Mouse (Mus musculus): Measurements from ENCODE around the gene Pdilt. TPM values are rescaled to one million over a fixed set of nuclear protein-coding genes. Genes with fewer than 3 reads are reported as not detected.

Gene Pdilt
- polyA plus RNA-seq, 1 experiment from 2014 or later, result not detected

DNA sequence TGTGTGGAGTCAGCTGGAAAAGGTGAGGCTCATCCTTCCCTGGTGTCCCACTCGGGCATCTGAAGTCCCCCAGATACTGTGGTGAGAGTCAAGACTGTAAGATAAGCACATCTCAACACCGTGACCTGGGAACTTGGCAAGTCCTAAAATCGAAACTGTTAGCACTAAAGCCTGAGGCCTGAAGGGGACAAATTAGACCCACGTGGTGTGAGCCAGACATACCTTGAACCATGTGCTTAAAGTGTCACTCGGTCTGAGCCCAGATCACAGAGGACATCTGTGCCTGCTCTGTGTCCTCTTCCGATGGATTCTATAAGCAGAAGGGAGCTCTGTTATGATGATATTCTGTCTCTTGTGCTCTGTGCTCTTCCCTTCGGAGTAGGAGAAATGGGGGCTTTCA lies 5.3 kb upstream of the Pdilt start:
- no peaks in the 10 kb centered on the region for H3K27me3 ChIP-seq
- H3K4me3 ChIP-seq (replicated peaks), result no peak overlapping the region
- no peaks in the 10 kb centered on the region for H3K36me3 ChIP-seq
- no peak overlapping the region for H3K9ac ChIP-seq
- WGBS, result 62% methylated on average over 7 of the region's 7 CpGs
- no peaks in the 10 kb centered on the region for H3K9me3 ChIP-seq (replicated peaks)
- ATAC-seq (ENCODE audit: insufficient number of reproducible peaks, low FRiP score, low TSS enrichment, low read depth), result no peak
- no peaks in the 10 kb centered on the region for H3K4me1 ChIP-seq
- no peak overlapping the region for H3K27ac ChIP-seq (replicated peaks)
- no peak overlapping the region for H3K4me2 ChIP-seq (replicated peaks)

DNA sequence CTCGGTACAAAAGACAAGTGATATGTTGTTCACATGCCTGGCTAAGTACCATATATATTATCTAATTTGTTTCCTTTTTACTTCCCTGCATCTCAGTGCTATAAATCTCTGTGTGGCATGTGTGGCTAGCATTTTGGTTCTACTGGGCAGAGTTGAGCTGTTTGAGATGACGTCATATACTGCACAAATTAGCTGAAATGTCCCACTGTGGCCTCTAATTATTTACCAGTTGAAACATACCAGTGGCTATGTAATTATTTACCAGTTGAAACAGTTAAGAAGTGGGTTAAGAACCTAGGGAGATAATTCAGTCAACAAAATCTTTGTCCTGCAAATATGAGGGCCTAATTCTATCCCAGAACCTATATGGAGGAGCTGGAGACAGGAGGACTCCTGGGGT lies 4.3 kb upstream of the Pdilt start:
- no peak for ATAC-seq (ENCODE audit: insufficient number of reproducible peaks, low FRiP score, low TSS enrichment, low read depth)
- Histone ChIP-seq H3K27ac (replicated peaks) (no peak overlapping the region), H3K4me3 (replicated peaks) (no peak overlapping the region), H3K4me2 (replicated peaks) (no peak overlapping the region), H3K4me1 (no peaks in the 10 kb centered on the region), H3K36me3 (no peaks in the 10 kb centered on the region), H3K9me3 (replicated peaks) (no peaks in the 10 kb centered on the region), H3K9ac (no peak overlapping the region), H3K27me3 (no peaks in the 10 kb centered on the region)
- 60% methylated on average over 2 of the region's 2 CpGs for WGBS

DNA sequence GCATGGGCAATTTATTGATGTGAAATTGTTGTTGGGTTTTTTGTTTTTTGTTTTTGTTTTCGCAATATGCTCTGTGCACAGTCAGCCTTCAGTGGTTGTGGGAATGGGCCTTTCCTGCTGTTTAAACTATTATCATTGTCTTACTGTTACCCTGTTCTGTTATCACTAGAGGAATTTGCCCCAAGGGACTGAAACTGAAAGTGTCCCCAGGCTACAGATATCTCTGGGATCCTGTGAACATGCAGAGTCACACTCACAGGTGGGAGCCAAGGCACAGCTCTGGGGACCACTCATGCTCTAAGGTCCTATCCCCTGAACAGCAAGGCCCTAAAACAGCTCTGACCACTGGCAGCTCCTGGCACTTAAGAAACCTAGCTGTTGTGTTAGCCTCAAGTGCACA lies 3.8 kb upstream of the Pdilt start:
- Histone ChIP-seq H3K4me2 (replicated peaks) (no peak overlapping the region), H3K27me3 (no peaks in the 10 kb centered on the region), H3K4me1 (no peaks in the 10 kb centered on the region), H3K27ac (replicated peaks) (no peak overlapping the region), H3K9ac (no peak overlapping the region), H3K4me3 (replicated peaks) (no peak overlapping the region), H3K9me3 (replicated peaks) (no peaks in the 10 kb centered on the region), H3K36me3 (no peaks in the 10 kb centered on the region)
- no peak for ATAC-seq (ENCODE audit: insufficient number of reproducible peaks, low FRiP score, low TSS enrichment, low read depth)
- WGBS, result 90% methylated on average over 1 of the region's 1 CpGs

DNA sequence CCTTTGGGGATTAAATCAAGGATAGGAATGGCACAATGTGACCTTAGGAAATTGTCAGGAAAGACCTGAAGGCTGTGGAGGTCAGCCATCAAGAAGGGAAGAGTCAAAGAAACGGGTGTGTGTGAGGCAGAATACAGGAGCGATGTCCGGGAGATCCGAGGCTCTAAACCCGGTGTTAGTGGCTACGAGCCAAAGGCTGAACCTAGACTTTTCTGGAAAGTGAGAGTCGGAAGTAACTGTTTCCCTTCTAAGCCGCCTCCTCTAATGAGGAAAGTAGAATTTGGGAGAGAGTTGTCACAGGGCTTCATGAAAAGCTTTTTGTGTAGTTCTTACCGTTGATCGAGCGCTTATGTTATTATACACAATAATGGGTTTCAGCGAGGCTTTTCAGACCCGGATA lies 3.2 kb upstream of the Pdilt start:
- Histone ChIP-seq H3K36me3 (no peaks in the 10 kb centered on the region), H3K27me3 (no peaks in the 10 kb centered on the region), H3K4me2 (replicated peaks) (no peak overlapping the region), H3K27ac (replicated peaks) (no peak overlapping the region), H3K4me1 (no peaks in the 10 kb centered on the region), H3K9me3 (replicated peaks) (no peaks in the 10 kb centered on the region), H3K9ac (no peak overlapping the region), H3K4me3 (replicated peaks) (no peak overlapping the region)
- 71% methylated on average over 13 of the region's 13 CpGs for WGBS
- no peak for ATAC-seq (ENCODE audit: insufficient number of reproducible peaks, low FRiP score, low TSS enrichment, low read depth)

DNA sequence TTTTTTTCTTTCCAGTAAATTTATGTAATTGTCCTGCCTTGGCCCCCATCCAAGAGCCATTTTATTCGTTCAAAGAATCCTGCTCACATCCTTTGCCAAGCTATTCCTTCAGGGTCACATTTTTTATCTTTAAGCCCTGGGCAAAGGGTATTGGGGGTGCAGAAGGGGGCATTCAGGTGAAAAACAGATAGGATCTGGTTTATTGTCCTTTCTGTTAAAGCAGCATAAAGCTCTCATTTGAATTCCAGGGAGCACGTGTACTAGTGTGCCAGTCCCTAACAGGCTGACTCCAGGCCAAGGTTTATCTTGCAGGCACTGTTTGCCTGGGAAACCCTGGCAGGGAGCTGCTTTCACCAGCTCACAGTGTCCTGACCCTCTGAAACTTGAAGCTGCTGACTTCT lies 2.6 kb upstream of the Pdilt start:
- no peak overlapping the region for H3K4me3 ChIP-seq (replicated peaks)
- no peaks in the 10 kb centered on the region for H3K36me3 ChIP-seq
- no peak overlapping the region for H3K9ac ChIP-seq
- H3K4me1 ChIP-seq, result no peaks in the 10 kb centered on the region
- no peak for ATAC-seq (ENCODE audit: insufficient number of reproducible peaks, low FRiP score, low TSS enrichment, low read depth)
- WGBS, result 25% methylated on average over 2 of the region's 2 CpGs
- no peaks in the 10 kb centered on the region for H3K9me3 ChIP-seq (replicated peaks)
- H3K4me2 ChIP-seq (replicated peaks), result no peak overlapping the region
- no peaks in the 10 kb centered on the region for H3K27me3 ChIP-seq
- H3K27ac ChIP-seq (replicated peaks), result no peak overlapping the region

DNA sequence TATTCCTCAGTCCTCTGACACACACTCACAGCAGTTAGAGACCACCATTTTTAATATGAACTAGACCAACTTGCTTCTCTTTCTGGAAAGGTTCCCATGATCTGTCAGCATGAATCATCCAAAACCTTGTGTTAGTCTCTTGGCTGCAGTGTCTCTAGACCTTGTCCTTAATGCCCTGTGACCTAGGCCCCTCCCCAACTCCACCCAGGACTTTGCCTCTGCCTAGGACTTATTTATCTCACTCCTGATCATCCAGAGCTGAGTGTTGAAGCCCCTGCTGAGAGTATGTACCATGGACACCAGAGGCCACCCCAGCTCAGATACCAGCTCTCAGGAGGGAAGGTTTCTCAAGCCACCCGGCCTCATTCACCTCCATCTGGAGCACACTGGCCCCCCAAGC lies 904 bp downstream of the Pdilt start:
- Histone ChIP-seq H3K4me3 (replicated peaks) (no peak overlapping the region), H3K9ac (no peak overlapping the region), H3K4me1 (no peaks in the 10 kb centered on the region), H3K9me3 (replicated peaks) (no peaks in the 10 kb centered on the region), H3K27ac (replicated peaks) (no peak overlapping the region), H3K27me3 (0 out of 2 replicates have a peak, but pooled peaks cover 3% of the 10 kb centered on the region), H3K4me2 (replicated peaks) (no peak overlapping the region), H3K36me3 (no peaks in the 10 kb centered on the region)
- 83% methylated on average over 1 of the region's 1 CpGs for WGBS
- ATAC-seq (ENCODE audit: insufficient number of reproducible peaks, low FRiP score, low TSS enrichment, low read depth), result no peak

DNA sequence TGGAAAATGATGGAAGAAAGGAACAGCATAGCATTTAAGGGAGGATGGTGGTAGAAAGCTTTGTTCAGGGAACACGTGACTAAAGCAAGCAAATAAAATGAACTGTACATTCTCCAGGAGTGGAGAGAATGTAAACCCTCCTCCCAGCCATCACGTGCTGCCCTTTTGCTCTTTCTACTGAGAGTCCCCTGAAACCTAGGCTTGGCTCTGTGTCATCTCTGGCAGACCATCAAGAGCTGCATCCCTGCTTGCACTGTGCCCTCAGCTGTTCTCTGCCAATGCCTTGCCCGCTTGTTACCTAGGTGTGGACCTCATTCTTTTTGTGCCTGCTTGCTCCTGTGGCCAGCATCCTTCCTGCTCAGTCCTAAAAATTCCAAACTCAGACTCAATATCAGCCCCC lies 1.5 kb downstream of the Pdilt start:
- Histone ChIP-seq H3K4me1 (no peaks in the 10 kb centered on the region), H3K9me3 (replicated peaks) (no peaks in the 10 kb centered on the region), H3K36me3 (no peaks in the 10 kb centered on the region), H3K27me3 (0 out of 2 replicates have a peak, but pooled peaks cover 3% of the 10 kb centered on the region), H3K4me3 (replicated peaks) (no peak overlapping the region), H3K4me2 (replicated peaks) (no peak overlapping the region), H3K27ac (replicated peaks) (no peak overlapping the region), H3K9ac (no peak overlapping the region)
- no peak for ATAC-seq (ENCODE audit: insufficient number of reproducible peaks, low FRiP score, low TSS enrichment, low read depth)
- WGBS, result 77% methylated on average over 3 of the region's 3 CpGs

DNA sequence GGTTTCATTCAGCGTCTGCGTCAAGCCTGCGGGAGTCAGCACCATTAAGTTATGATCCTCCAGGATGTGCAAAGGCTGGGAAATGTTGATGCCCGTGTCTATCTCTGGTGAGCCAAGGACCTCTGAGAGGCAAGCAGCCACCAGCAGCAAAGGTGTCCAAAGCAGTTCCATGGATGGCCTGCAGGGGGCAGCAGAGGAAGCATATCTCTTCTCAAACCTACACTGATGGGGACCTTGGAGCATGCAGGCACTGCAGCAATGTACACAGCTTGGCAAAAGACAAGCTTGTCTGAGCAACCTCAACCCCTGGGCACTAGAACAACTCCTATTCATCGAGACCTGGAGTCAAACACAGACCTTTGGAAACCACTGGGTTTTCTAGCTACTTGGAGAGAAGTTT lies 3.6 kb downstream of the Pdilt start:
- no peaks in the 10 kb centered on the region for H3K36me3 ChIP-seq
- no peak for ATAC-seq (ENCODE audit: insufficient number of reproducible peaks, low FRiP score, low TSS enrichment, low read depth)
- H3K27me3 ChIP-seq, result 0 out of 2 replicates have a peak, but pooled peaks cover 3% of the 10 kb centered on the region
- H3K4me2 ChIP-seq (replicated peaks), result no peak overlapping the region
- no peak overlapping the region for H3K4me3 ChIP-seq (replicated peaks)
- no peak overlapping the region for H3K9ac ChIP-seq
- H3K4me1 ChIP-seq, result no peaks in the 10 kb centered on the region
- no peaks in the 10 kb centered on the region for H3K9me3 ChIP-seq (replicated peaks)
- no peak overlapping the region for H3K27ac ChIP-seq (replicated peaks)
- WGBS, result 39% methylated on average over 5 of the region's 5 CpGs

DNA sequence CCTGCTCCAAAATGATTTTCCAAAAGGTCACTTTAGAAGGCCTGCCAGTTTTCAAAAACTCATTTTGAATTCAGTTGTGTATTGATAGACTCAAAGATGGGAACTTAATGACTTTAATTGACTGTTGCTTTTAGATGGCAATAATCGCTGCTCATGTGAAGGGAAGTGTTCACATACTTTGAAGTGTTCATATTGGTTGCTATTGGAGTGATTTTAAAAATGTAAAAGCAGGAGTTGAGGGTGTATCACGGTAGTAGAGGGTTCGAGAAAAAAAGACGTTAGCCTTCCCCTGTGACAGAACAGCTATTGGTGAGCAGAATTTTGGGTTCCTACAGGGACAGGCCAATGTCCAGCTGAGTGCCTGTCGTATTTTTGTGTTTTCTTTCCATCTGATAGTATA lies 4.1 kb downstream of the Pdilt start, which contains the start of gene Acsm5:
Gene Acsm5 (plus strand): TSS at position 301 of the 400 bp plus-strand sequence.
- Histone ChIP-seq H3K27ac (replicated peaks) (no peak within 1 kb of the TSS), H3K4me2 (replicated peaks) (no peak within 1 kb of the TSS), H3K4me1 (no peaks in the 10 kb centered on the region), H3K36me3 (no peaks in the 10 kb centered on the region), H3K4me3 (replicated peaks) (no peak within 1 kb of the TSS), H3K27me3 (0 out of 2 replicates have a peak, but pooled peaks cover 3% of the 10 kb centered on the region), H3K9ac (no peak within 1 kb of the TSS), H3K9me3 (replicated peaks) (no peaks in the 10 kb centered on the region)
- 69% methylated on average over 5 of the region's 5 CpGs for WGBS
- ATAC-seq (ENCODE audit: insufficient number of reproducible peaks, low FRiP score, low TSS enrichment, low read depth), result no peak

DNA sequence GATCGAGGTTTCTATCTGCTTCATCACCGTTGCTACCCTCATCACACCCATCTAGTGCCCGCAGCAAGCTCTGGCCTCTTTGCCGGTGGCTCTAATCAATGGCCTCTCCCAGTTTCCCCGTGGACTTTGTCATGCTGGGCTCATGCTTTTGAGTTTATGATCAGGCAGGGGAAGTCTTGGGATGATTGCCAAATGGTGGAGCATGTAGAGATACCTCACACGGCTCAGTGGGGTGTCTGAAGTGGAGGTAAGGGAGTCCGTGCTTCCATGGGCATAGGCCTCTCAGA lies 7.1 kb downstream of the Pdilt start:
- WGBS, result 70% methylated on average over 7 of the region's 7 CpGs

DNA sequence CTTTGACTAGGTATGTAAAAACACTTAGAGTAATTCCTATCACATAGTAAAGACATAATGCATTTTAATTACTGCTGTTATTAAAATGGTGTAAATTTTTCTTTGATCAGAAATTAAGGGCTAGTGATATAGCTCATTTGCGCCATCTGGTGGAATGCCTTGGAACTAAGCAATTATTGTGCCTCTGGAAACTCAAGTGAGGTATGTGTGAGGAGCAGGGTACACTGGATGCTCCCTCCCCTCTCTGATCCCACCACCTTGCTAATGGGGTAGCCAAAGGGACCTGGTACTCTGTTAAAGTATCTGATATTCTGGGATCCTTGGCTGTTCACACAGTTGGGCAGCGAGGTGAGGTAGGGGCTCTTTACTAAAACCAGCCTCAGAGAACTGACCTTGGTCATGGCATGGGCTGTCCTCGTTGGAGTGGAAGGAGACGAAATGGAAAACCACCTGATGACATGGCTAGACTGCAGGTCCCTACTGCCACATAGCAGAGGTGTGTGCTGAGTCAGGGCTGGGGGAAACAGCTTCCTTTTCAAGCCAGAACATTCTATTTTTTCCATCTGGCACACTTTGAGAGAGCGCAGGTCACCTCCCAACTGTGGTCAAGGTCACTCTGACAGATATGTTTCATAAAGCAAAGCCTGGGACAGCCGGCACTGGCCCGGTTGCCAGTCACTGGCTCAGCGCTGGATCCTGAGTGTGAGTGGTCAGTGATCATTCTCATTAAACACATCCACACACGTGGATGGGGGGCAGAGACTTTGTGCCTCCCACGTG lies 7.6 kb downstream of the Pdilt start:
- H3K36me3 ChIP-seq, result no peaks in the 10 kb centered on the region
- no peak for ATAC-seq (ENCODE audit: insufficient number of reproducible peaks, low FRiP score, low TSS enrichment, low read depth)

More for the DNA sequence above, 7.1 kb downstream of the Pdilt start:
- Histone ChIP-seq H3K27ac (replicated peaks) (no peak overlapping the region), H3K27me3 (0 out of 2 replicates have a peak, but pooled peaks cover 3% of the 10 kb centered on the region), H3K4me1 (no peaks in the 10 kb centered on the region), H3K4me2 (replicated peaks) (no peak overlapping the region), H3K4me3 (replicated peaks) (no peak overlapping the region), H3K36me3 (no peaks in the 10 kb centered on the region), H3K9me3 (replicated peaks) (no peaks in the 10 kb centered on the region), H3K9ac (no peak overlapping the region)
- ATAC-seq (ENCODE audit: insufficient number of reproducible peaks, low FRiP score, low TSS enrichment, low read depth), result no peak

DNA sequence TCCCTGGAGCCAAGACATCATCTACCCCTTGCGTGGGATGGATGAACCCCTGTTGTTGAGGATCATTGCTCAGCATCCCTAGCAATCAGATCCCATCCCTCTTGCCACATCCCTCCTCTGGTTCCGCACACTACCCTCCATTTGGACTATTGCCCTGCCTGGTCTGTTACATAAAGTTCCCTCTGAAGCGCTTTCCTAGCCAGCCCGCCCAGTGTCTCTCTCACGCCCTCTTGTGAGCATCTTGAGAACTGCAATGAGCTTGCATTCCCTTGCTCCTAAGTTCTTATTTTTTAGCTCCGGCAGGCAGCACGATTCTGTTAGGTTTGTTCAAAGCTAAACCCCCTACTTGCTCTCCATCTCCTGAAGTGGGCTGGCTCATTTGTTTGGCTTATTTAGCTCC lies 10.2 kb downstream of the Pdilt start:
- Histone ChIP-seq H3K27me3 (no peaks in the 10 kb centered on the region), H3K27ac (replicated peaks) (no peak overlapping the region), H3K9me3 (replicated peaks) (no peaks in the 10 kb centered on the region), H3K4me1 (no peaks in the 10 kb centered on the region), H3K4me2 (replicated peaks) (no peak overlapping the region), H3K9ac (no peak overlapping the region), H3K36me3 (no peaks in the 10 kb centered on the region), H3K4me3 (replicated peaks) (no peak overlapping the region)
- no peak for ATAC-seq (ENCODE audit: insufficient number of reproducible peaks, low FRiP score, low TSS enrichment, low read depth)
- 33% methylated on average over 7 of the region's 7 CpGs for WGBS

More for the DNA sequence above, 7.6 kb downstream of the Pdilt start:
- WGBS, result 66% methylated on average over 10 of the region's 10 CpGs
- Histone ChIP-seq H3K4me3 (replicated peaks) (no peak overlapping the region), H3K9me3 (replicated peaks) (no peaks in the 10 kb centered on the region), H3K9ac (no peak overlapping the region), H3K4me1 (no peaks in the 10 kb centered on the region), H3K27ac (replicated peaks) (no peak overlapping the region), H3K4me2 (replicated peaks) (no peak overlapping the region), H3K27me3 (0 out of 2 replicates have a peak, but pooled peaks cover 3% of the 10 kb centered on the region)
